In genomic region chr10:76572151-76572550, GRCm38 (mm10) we compare ENCODE assay signal across 45 mouse cellular contexts. TPM values are rescaled to one million over a fixed set of nuclear protein-coding genes. Genes with fewer than 3 reads are reported as not detected.
"Had no signal": no experiment of that assay in that cellular context is flagged by ENCODE, and none has a peak within 500 bp of the region (broad histone marks: within the 10 kb centered on the region; RNA-seq: fewer than 3 reads in every experiment).

No protein-coding gene starts in this region.

- H3K27me3 ChIP-seq: limb, embryonic 12.5 days; limb, embryonic 13.5 days; limb, embryonic 15.5 days; liver, embryonic 12.5 days; liver, embryonic 13.5 days; liver, embryonic 15.5 days; lung, embryonic 15.5 days; midbrain, embryonic 12.5 days; midbrain, embryonic 13.5 days; midbrain, embryonic 15.5 days; neural tube, embryonic 12.5 days had no signal

- H3K9me3 ChIP-seq: limb, embryonic 10.5 days; limb, embryonic 12.5 days; limb, embryonic 15.5 days; liver, embryonic 12.5 days; liver, embryonic 13.5 days; liver, embryonic 15.5 days; lung, embryonic 15.5 days; midbrain, embryonic 10.5 days; midbrain, embryonic 12.5 days; midbrain, embryonic 13.5 days; midbrain, embryonic 15.5 days; neural tube, embryonic 12.5 days had no signal

- H3K4me2 ChIP-seq: limb, embryonic 12.5 days; limb, embryonic 13.5 days; limb, embryonic 15.5 days; liver, embryonic 12.5 days; liver, embryonic 13.5 days; liver, embryonic 15.5 days; lung, embryonic 14.5 days; lung, embryonic 15.5 days; midbrain, embryonic 11.5 days; midbrain, embryonic 12.5 days; midbrain, embryonic 13.5 days; midbrain, embryonic 15.5 days; neural tube, embryonic 12.5 days had no signal

- H3K4me1 ChIP-seq: limb, embryonic 10.5 days; limb, embryonic 12.5 days; limb, embryonic 13.5 days; limb, embryonic 15.5 days; liver, embryonic 12.5 days; liver, embryonic 13.5 days; lung, embryonic 15.5 days; midbrain, embryonic 12.5 days; midbrain, embryonic 13.5 days; midbrain, embryonic 15.5 days; neural tube, embryonic 12.5 days had no signal

- H3K36me3 ChIP-seq: limb, embryonic 10.5 days; limb, embryonic 12.5 days; limb, embryonic 13.5 days; limb, embryonic 15.5 days; liver, embryonic 12.5 days; liver, embryonic 13.5 days; liver, embryonic 15.5 days; lung, embryonic 15.5 days; midbrain, embryonic 10.5 days; midbrain, embryonic 12.5 days; midbrain, embryonic 13.5 days; midbrain, embryonic 15.5 days; neural tube, embryonic 12.5 days had no signal

- H3K9ac ChIP-seq: limb, embryonic 12.5 days; limb, embryonic 13.5 days; limb, embryonic 15.5 days; liver, embryonic 12.5 days; liver, embryonic 13.5 days; liver, embryonic 14.5 days; liver, embryonic 15.5 days; liver, postnatal 0 days; lung, embryonic 14.5 days; lung, embryonic 15.5 days; midbrain, embryonic 12.5 days; midbrain, embryonic 13.5 days; midbrain, embryonic 15.5 days; neural tube, embryonic 12.5 days had no signal

- DNase-seq: left cerebral cortex, postnatal 4 days; liver; liver, embryonic 13.5 days; liver, postnatal 0 days; lung, adult 18-20 months; lung, adult 2 months; lung, embryonic 14.5 days; lung, postnatal 10 days; lung, postnatal 14 days; lung, postnatal 36 days; lung, postnatal 4 days; midbrain, embryonic 14.5 days had no signal

- H3K27ac ChIP-seq: left cerebral cortex, adult 2 months; limb, embryonic 10.5 days; limb, embryonic 12.5 days; limb, embryonic 13.5 days; limb, embryonic 15.5 days; liver, embryonic 12.5 days; liver, embryonic 13.5 days; liver, embryonic 14.5 days; liver, embryonic 15.5 days; lung, embryonic 15.5 days; macrophage; midbrain, embryonic 10.5 days; midbrain, embryonic 12.5 days; midbrain, embryonic 13.5 days; midbrain, embryonic 15.5 days; neural tube, embryonic 12.5 days had no signal

- H3K4me3 ChIP-seq: left cerebral cortex, adult 2 months; limb, embryonic 10.5 days; limb, embryonic 12.5 days; limb, embryonic 13.5 days; limb, embryonic 15.5 days; liver, embryonic 12.5 days; liver, embryonic 13.5 days; liver, embryonic 15.5 days; lung, embryonic 15.5 days; megakaryocyte, embryonic 14.5 days; midbrain, embryonic 10.5 days; midbrain, embryonic 12.5 days; midbrain, embryonic 13.5 days; midbrain, embryonic 15.5 days; myocyte; neural tube, embryonic 12.5 days had no signal

- ATAC-seq: liver, embryonic 12.5 days; liver, postnatal 0 days; lung, postnatal 0 days; midbrain, embryonic 13.5 days; midbrain, embryonic 15.5 days; midbrain, embryonic 16.5 days had no signal

RNA-seq across cellular contexts. Expression of gene Ftcd, which starts 3.3 kb away (rescaled TPM):
- total RNA-seq: left cerebral cortex, adult 2 months; left cerebral cortex, postnatal 10 days; left cerebral cortex, postnatal 36 days; left cerebral cortex, postnatal 4 days; megakaryocyte progenitor cell, adult 5-6 weeks; megakaryocyte, adult 5-6 weeks; megakaryocyte-erythroid progenitor cell, adult 5-6 weeks; monocyte, adult 5-6 weeks had no signal
- polyA plus RNA-seq: limb, embryonic 10.5 days; limb, embryonic 11.5 days; limb, embryonic 12.5 days; lung, embryonic 14.5 days; lung, embryonic 15.5 days; macrophage; midbrain, embryonic 10.5 days; midbrain, embryonic 11.5 days; midbrain, embryonic 12.5 days; midbrain, embryonic 14.5 days; myocyte; neural tube, embryonic 11.5 days; neural tube, embryonic 12.5 days had no signal

RNA-seq across cellular contexts. Expression of gene Spatc1l, which starts 10.1 kb away (rescaled TPM):
- total RNA-seq: left cerebral cortex, adult 2 months; left cerebral cortex, adult 8-10 months; left cerebral cortex, postnatal 10 days; left cerebral cortex, postnatal 25 days; left cerebral cortex, postnatal 36 days; left cerebral cortex, postnatal 4 days; megakaryocyte progenitor cell, adult 5-6 weeks; megakaryocyte, adult 5-6 weeks; megakaryocyte-erythroid progenitor cell, adult 5-6 weeks; midbrain, postnatal 0 days; monocyte, adult 5-6 weeks had no signal
- polyA plus RNA-seq: limb, embryonic 10.5 days; limb, embryonic 11.5 days; limb, embryonic 12.5 days; limb, embryonic 13.5 days; limb, embryonic 15.5 days; liver, embryonic 12.5 days; liver, embryonic 13.5 days; liver, embryonic 14.5 days; liver, embryonic 15.5 days; liver, embryonic 16.5 days; liver, postnatal 0 days; lung, embryonic 14.5 days; lung, embryonic 15.5 days; lung, embryonic 16.5 days; lung, postnatal 0 days; macrophage; midbrain, embryonic 10.5 days; midbrain, embryonic 11.5 days; midbrain, embryonic 13.5 days; midbrain, embryonic 14.5 days; midbrain, embryonic 15.5 days; midbrain, embryonic 16.5 days; midbrain, postnatal 0 days; myocyte; neural tube, embryonic 11.5 days; neural tube, embryonic 12.5 days had no signal

RNA-seq across cellular contexts. Expression of gene Col6a2, which starts 51.3 kb away (rescaled TPM):
- total RNA-seq: megakaryocyte progenitor cell, adult 5-6 weeks; monocyte, adult 5-6 weeks had no signal
